Mouse (Mus musculus) kidney, adult 2 months (tissue): ENCODE data around the gene Golt1a. TPM values are rescaled to one million over a fixed set of nuclear protein-coding genes. Genes with fewer than 3 reads are reported as not detected.

Source experiments
- DNase-seq: peaks from one replicate; pipeline ENCODE4 v3.0.0; 2021
- H3K27ac ChIP-seq: fragments of 200-500 bp; 2 replicates; pipeline ENCODE4 v1.5.1; 2012; ENCODE audit warnings: low read depth, low read length, control low read depth, inconsistent platforms; ENCODE audit not compliant: insufficient read depth
- H3K27me3 ChIP-seq: fragments of 200-500 bp; replicated peaks from 2 replicates; pipeline ENCODE4 v1.6.1; 2012; ENCODE audit warnings: mild to moderate bottlenecking, moderate library complexity, low read length, inconsistent platforms; ENCODE audit not compliant: control insufficient read depth, insufficient read depth
- H3K36me3 ChIP-seq: fragments of 200-500 bp; 2 replicates; pipeline ENCODE4 v1.6.1; 2012; ENCODE audit warnings: mild to moderate bottlenecking, moderate library complexity, low read length, inconsistent platforms; ENCODE audit not compliant: control insufficient read depth, insufficient read depth
- H3K4me1 ChIP-seq: fragments of 200-500 bp; 2 replicates; pipeline ENCODE4 v1.6.1; 2011; ENCODE audit warnings: low read length; ENCODE audit not compliant: control insufficient read depth, insufficient read depth
- H3K4me3 ChIP-seq: fragments of 200-500 bp; 2 replicates; pipeline ENCODE4 v1.5.1; 2011; ENCODE audit warnings: mild to moderate bottlenecking, low read depth, low read length, control low read depth; ENCODE audit not compliant: insufficient read depth
- CTCF ChIP-seq: fragments of 200-500 bp; conservative IDR thresholded peaks from 2 replicates; pipeline ENCODE4 v1.5.1; 2011; ENCODE audit warnings: low read depth, mild to moderate bottlenecking, control low read depth, low read length, moderate library complexity, mixed read lengths; ENCODE audit not compliant: insufficient read depth, insufficient read length
- POLR2A ChIP-seq: fragments of 200-500 bp; IDR thresholded peaks from one replicate; pipeline ENCODE4 v1.6.1; 2011; ENCODE audit warnings: low read depth, low read length, control low read depth
- WGBS: fragments of 180-500 bp; shearing (Covaris S2); methylation state at CpG from one replicate; pipeline ENCODE4 v1.1.7; 2018; 5-methylcytosine and 5-hydroxymethylcytosine counted together
- polyA plus RNA-seq: library from polyadenylated mRNA; depleted of rRNA; stranded (reverse); fragments of >200 nt; gene quantifications from 2 replicates; pipeline ENCODE4 v1.2.3, GENCODE M21; 2012

Golt1a gene
- polyA plus RNA-seq, 1 experiment, result 18.1 TPM

GRCm38 (mm10) chr1:133344357-133344756 lies 34.8 kb downstream of the Golt1a start:
- 94% methylated on average over 2 of the region's 2 CpGs for WGBS
- Histone ChIP-seq H3K36me3 (no peaks in the 10 kb centered on the region), H3K27ac (no peak overlapping the region), H3K4me1 (no peaks in the 10 kb centered on the region; the same call in 1 of the 2 replicates), H3K27me3 (no peaks in the 10 kb centered on the region), H3K4me3 (no peak overlapping the region)
- no peak for TF ChIP-seq CTCF
- TF ChIP-seq POLR2A, result no peak
- no peak for DNase-seq

DNA sequence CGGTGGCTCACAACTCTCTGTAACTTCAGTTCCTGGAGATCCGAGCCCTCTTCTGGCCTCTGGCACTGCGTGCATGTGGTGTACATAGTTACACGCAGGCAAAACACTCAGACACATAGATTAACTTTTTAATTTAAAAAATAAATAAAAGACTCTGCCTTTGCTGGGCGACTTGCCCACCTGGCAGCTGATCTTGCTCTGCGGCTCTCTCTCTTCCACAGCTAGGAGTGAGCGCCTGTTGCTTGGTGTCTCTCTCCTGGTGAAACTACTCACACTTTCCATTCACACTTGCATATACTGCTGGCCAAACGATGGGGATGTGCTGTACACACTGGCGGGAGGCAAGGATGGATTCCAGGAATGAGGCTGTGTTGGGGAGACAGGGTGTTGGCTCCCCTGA lies 36.9 kb downstream of the Golt1a start:
- no peaks in the 10 kb centered on the region for H3K36me3 ChIP-seq
- H3K27ac ChIP-seq, result no peak overlapping the region
- no peak for DNase-seq
- no peak for TF ChIP-seq CTCF
- TF ChIP-seq POLR2A, result no peak
- H3K4me3 ChIP-seq, result no peak overlapping the region
- 84% methylated on average over 9 of the region's 9 CpGs for WGBS
- no peaks in the 10 kb centered on the region; the same call in 1 of the 2 replicates for H3K4me1 ChIP-seq
- H3K27me3 ChIP-seq, result no peaks in the 10 kb centered on the region

DNA sequence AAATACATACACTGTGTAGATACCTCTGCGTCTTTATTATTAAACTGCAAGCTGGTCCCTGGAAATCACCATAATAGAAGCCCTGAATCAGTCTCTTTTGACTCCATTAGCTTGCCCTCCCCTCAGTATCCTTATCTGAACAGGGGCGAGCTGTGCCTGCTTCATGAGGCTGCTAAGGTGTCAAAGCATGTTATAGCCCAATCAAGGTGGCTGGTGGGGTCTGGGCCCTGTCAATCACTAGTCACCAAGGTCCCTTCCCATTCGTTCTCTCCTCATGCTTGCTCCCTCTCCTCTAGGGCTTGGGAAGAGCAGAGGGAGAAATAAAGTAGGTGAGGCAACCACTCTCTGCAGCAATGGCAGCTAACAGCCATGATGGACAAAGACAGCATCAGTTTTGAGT lies 37.6 kb downstream of the Golt1a start:
- 81% methylated on average over 3 of the region's 3 CpGs for WGBS
- TF ChIP-seq CTCF, result no peak
- TF ChIP-seq POLR2A, result no peak
- no peak for DNase-seq
- H3K4me3 ChIP-seq, result no peak overlapping the region
- H3K27me3 ChIP-seq, result no peaks in the 10 kb centered on the region
- H3K4me1 ChIP-seq, result no peaks in the 10 kb centered on the region; the same call in 1 of the 2 replicates
- no peak overlapping the region for H3K27ac ChIP-seq
- no peaks in the 10 kb centered on the region for H3K36me3 ChIP-seq

- H3K4me1 ChIP-seq, result no peaks in the 10 kb centered on the region; the same call in 1 of the 2 replicates
- DNase-seq, result peak; percentile 81
- H3K27ac ChIP-seq, result no peak overlapping the region
Measured at GRCm38 (mm10) chr1:133347693-133348520, 38.3 kb downstream of the Golt1a start.

DNA sequence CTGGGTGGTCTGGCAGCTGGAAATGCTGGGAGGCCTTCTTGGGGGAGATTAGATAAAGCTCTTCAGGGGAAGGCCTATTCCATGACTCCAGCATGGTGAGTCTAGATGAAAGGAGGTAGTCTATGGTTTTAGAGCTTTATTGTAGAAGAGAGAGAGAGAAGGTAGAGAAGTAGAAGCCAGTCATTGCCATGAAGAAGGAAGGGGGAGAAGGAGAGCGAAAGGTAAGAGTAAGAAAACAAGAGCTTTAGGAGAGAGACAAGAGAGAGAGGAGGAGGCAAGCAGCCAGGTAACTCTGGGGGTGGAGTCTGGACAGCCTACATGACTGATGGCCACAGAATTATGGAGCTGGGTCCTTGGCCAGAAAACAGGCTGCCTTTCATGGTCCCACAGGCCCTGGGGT lies 40.6 kb downstream of the Golt1a start, which contains the start of gene Ren1:
Gene Ren1 (plus strand): TSS at position 301 of the 400 bp plus-strand sequence.
- Histone ChIP-seq H3K36me3 (no peaks in the 10 kb centered on the region), H3K27me3 (no peaks in the 10 kb centered on the region), H3K4me1 (no peaks in the 10 kb centered on the region; the same call in 1 of the 2 replicates), H3K27ac (no peak within 1 kb of the TSS), H3K4me3 (no peak within 1 kb of the TSS)
- TF ChIP-seq POLR2A (no peak), CTCF (no peak)
- no peak for DNase-seq
- 92% methylated on average over 1 of the region's 1 CpGs for WGBS

More at GRCm38 (mm10) chr1:133347693-133348520, 38.3 kb downstream of the Golt1a start:
- WGBS, result 42% methylated on average over 11 of the region's 11 CpGs
- no peak for TF ChIP-seq POLR2A
- TF ChIP-seq CTCF, result no peak
- H3K36me3 ChIP-seq, result no peaks in the 10 kb centered on the region
- no peak overlapping the region for H3K4me3 ChIP-seq
- no peaks in the 10 kb centered on the region for H3K27me3 ChIP-seq

DNA sequence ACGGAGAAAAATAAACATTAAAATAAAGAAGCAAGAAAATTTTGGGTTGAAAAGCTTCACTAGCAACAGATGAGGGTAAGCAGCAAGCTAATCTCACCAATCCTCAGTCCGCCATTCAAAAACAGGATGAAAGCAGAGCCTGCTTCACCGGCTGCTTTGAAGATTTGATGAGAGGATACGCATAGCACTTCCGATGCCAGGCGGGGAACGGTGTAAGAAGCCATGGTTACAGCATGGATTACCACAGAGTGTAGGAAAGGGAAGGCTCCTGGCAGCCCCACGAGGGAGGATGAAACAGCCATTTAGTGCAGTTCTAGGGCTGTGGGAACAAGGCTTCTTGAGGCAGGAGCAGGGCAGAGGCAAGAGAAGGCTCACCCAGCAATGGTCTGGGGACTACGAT lies 42.2 kb downstream of the Golt1a start:
- Histone ChIP-seq H3K27me3 (no peaks in the 10 kb centered on the region), H3K27ac (no peak overlapping the region), H3K4me3 (no peak overlapping the region), H3K4me1 (no peaks in the 10 kb centered on the region; the same call in 1 of the 2 replicates), H3K36me3 (no peaks in the 10 kb centered on the region)
- no peak for DNase-seq
- no peak for TF ChIP-seq CTCF
- TF ChIP-seq POLR2A, result no peak
- 51% methylated on average over 9 of the region's 9 CpGs for WGBS

DNA sequence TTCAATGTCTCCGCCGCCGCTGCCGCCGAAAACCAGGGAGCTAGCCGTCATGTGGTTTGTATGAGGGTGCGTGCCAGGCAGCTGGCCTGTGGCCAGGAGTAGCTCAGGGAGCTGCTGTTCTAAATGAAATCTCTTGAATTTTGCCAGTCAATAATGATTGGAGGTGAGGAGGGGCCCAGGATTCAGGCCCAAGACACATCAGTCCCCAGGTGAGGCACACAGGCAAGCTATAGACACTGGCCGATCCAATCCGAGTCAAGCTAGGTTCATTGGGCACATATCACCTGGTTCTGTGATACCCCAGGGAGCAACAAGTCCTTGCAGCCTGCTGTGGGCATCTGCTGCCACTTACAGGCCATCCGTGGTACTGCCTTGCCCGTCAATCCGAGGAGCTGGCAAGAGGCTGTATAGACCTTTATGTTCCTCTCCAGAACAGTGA lies 43.8 kb downstream of the Golt1a start:
- 39% methylated on average over 12 of the region's 12 CpGs for WGBS
- no peak overlapping the region for H3K27ac ChIP-seq
- TF ChIP-seq POLR2A (no peak), CTCF (peak; percentile 100)

More for the DNA sequence above, 43.8 kb downstream of the Golt1a start:
- Histone ChIP-seq H3K4me3 (no peak overlapping the region), H3K4me1 (no peaks in the 10 kb centered on the region), H3K27me3 (no peaks in the 10 kb centered on the region), H3K36me3 (no peaks in the 10 kb centered on the region)
- peak; percentile 84 for DNase-seq
